Mouse (Mus musculus): Measurements from ENCODE around the gene Gm10318. TPM values are rescaled to one million over a fixed set of nuclear protein-coding genes. Genes with fewer than 3 reads are reported as not detected.

The Gm10318 gene
- not detected in 2 replicates for polyA plus RNA-seq (2015; fragmentation: Nextera tagmentation; extraction: Ambion mirVana)

GRCm38 (mm10) chr10:77852559-77852958, at the start of gene Gm10318:
Gene Gm10318, plus strand, starts transcription at chr10:77852859.
- Histone ChIP-seq H3K36me3 (ENCODE audit: control insufficient read depth, insufficient read depth, low read length) (no peaks in the 10 kb centered on the region), H3K9me3 (ENCODE audit: control insufficient read depth, low read length) (no peaks in the 10 kb centered on the region), H3K9ac (ENCODE audit: low read length) (no peak within 1 kb of the TSS), H3K27ac (replicated peaks) (no peak within 1 kb of the TSS), H3K4me2 (replicated peaks; ENCODE audit: low read depth) (no peak within 1 kb of the TSS), H3K4me1 (replicated peaks; ENCODE audit: control insufficient read depth, insufficient read depth) (no peaks in the 10 kb centered on the region), H3K4me3 (ENCODE audit: low read depth, low read length) (no peak within 1 kb of the TSS), H3K27me3 (ENCODE audit: control insufficient read depth, insufficient read depth, low read length) (no peaks in the 10 kb centered on the region)
- ATAC-seq (ENCODE audit: low FRiP score, low TSS enrichment): 0 out of 2 replicates have a peak, but pooled peaks have one; percentile 21
- WGBS: 61% methylated on average over 7 of the region's 9 CpGs
- no peak for TF ChIP-seq CTCF (IDR thresholded peaks at IDR 0.05; ENCODE audit: low read depth)
- TF ChIP-seq EP300 (optimal IDR thresholded peaks at IDR 0.05): no peak
- DNase-seq (ENCODE audit: low spot score): no peak

- Histone ChIP-seq H3K4me2 (replicated peaks; ENCODE audit: low read depth) (no peak overlapping the region), H3K9ac (ENCODE audit: low read length) (no peak overlapping the region), H3K4me1 (replicated peaks; ENCODE audit: control insufficient read depth, insufficient read depth) (no peaks in the 10 kb centered on the region), H3K27me3 (ENCODE audit: control insufficient read depth, insufficient read depth, low read length) (no peaks in the 10 kb centered on the region), H3K36me3 (ENCODE audit: control insufficient read depth, insufficient read depth, low read length) (no peaks in the 10 kb centered on the region), H3K4me3 (ENCODE audit: low read depth, low read length) (no peak overlapping the region), H3K9me3 (ENCODE audit: control insufficient read depth, low read length) (no peaks in the 10 kb centered on the region), H3K27ac (replicated peaks) (no peak overlapping the region)
- ATAC-seq (ENCODE audit: low FRiP score, low TSS enrichment) (peak; percentile 73), DNase-seq (ENCODE audit: low spot score) (no peak)
- WGBS: 19% methylated on average over 3 of the region's 3 CpGs
- TF ChIP-seq EP300 (optimal IDR thresholded peaks at IDR 0.05): no peak
- TF ChIP-seq CTCF (IDR thresholded peaks at IDR 0.05; ENCODE audit: low read depth): no peak
Observed at GRCm38 (mm10) chr10:77804095-77804494, 48.6 kb upstream of the Gm10318 start.

GRCm38 (mm10) chr10:77811743-77812142, 40.9 kb upstream of the Gm10318 start, which contains the start of gene Gm9507:
Gene Gm9507, minus strand, starts transcription at chr10:77811843.
- DNase-seq (ENCODE audit: low spot score) (no peak), ATAC-seq (ENCODE audit: low FRiP score, low TSS enrichment) (no peak)
- Histone ChIP-seq H3K27ac (replicated peaks) (no peak within 1 kb of the TSS), H3K36me3 (ENCODE audit: control insufficient read depth, insufficient read depth, low read length) (no peaks in the 10 kb centered on the region), H3K4me2 (replicated peaks; ENCODE audit: low read depth) (no peak within 1 kb of the TSS), H3K27me3 (ENCODE audit: control insufficient read depth, insufficient read depth, low read length) (no peaks in the 10 kb centered on the region), H3K9ac (ENCODE audit: low read length) (no peak within 1 kb of the TSS), H3K4me3 (ENCODE audit: low read depth, low read length) (no peak within 1 kb of the TSS), H3K9me3 (ENCODE audit: control insufficient read depth, low read length) (no peaks in the 10 kb centered on the region), H3K4me1 (replicated peaks; ENCODE audit: control insufficient read depth, insufficient read depth) (no peaks in the 10 kb centered on the region)
- no peak for TF ChIP-seq EP300 (optimal IDR thresholded peaks at IDR 0.05)
- TF ChIP-seq CTCF (IDR thresholded peaks at IDR 0.05; ENCODE audit: low read depth): no peak
- 49% methylated on average over 5 of the region's 5 CpGs for WGBS

GRCm38 (mm10) chr10:77814382-77814781, 38.3 kb upstream of the Gm10318 start, which contains the start of gene Gm2696:
Gene Gm2696, plus strand, starts transcription at chr10:77814682.
- Histone ChIP-seq H3K4me3 (ENCODE audit: low read depth, low read length) (no peak within 1 kb of the TSS), H3K27me3 (ENCODE audit: control insufficient read depth, insufficient read depth, low read length) (no peaks in the 10 kb centered on the region), H3K9ac (ENCODE audit: low read length) (no peak within 1 kb of the TSS), H3K36me3 (ENCODE audit: control insufficient read depth, insufficient read depth, low read length) (no peaks in the 10 kb centered on the region), H3K4me1 (replicated peaks; ENCODE audit: control insufficient read depth, insufficient read depth) (no peaks in the 10 kb centered on the region), H3K9me3 (ENCODE audit: control insufficient read depth, low read length) (no peaks in the 10 kb centered on the region), H3K27ac (replicated peaks) (no peak within 1 kb of the TSS), H3K4me2 (replicated peaks; ENCODE audit: low read depth) (no peak within 1 kb of the TSS)
- TF ChIP-seq EP300 (optimal IDR thresholded peaks at IDR 0.05) (no peak), CTCF (IDR thresholded peaks at IDR 0.05; ENCODE audit: low read depth) (no peak)
- DNase-seq (ENCODE audit: low spot score) (no peak), ATAC-seq (ENCODE audit: low FRiP score, low TSS enrichment) (no peak)
- WGBS: 41% methylated on average over 4 of the region's 4 CpGs

- TF ChIP-seq EP300 (optimal IDR thresholded peaks at IDR 0.05): no peak
- peak; percentile 68 for TF ChIP-seq CTCF (IDR thresholded peaks at IDR 0.05; ENCODE audit: low read depth)
- H3K27ac ChIP-seq (replicated peaks): no peak overlapping the region
- 30% methylated on average over 5 of the region's 5 CpGs for WGBS
- H3K4me1 ChIP-seq (replicated peaks; ENCODE audit: control insufficient read depth, insufficient read depth): no peaks in the 10 kb centered on the region
- H3K4me2 ChIP-seq (replicated peaks; ENCODE audit: low read depth): no peak overlapping the region
- no peaks in the 10 kb centered on the region for H3K9me3 ChIP-seq (ENCODE audit: control insufficient read depth, low read length)
- H3K36me3 ChIP-seq (ENCODE audit: control insufficient read depth, insufficient read depth, low read length): no peaks in the 10 kb centered on the region
- no peaks in the 10 kb centered on the region for H3K27me3 ChIP-seq (ENCODE audit: control insufficient read depth, insufficient read depth, low read length)
- H3K9ac ChIP-seq (ENCODE audit: low read length): no peak overlapping the region
- no peak overlapping the region for H3K4me3 ChIP-seq (ENCODE audit: low read depth, low read length)
- DNase-seq (ENCODE audit: low spot score) (peak; percentile 26), ATAC-seq (ENCODE audit: low FRiP score, low TSS enrichment) (no peak)
Observed at GRCm38 (mm10) chr10:77815514-77815913, 37.1 kb upstream of the Gm10318 start.

DNA sequence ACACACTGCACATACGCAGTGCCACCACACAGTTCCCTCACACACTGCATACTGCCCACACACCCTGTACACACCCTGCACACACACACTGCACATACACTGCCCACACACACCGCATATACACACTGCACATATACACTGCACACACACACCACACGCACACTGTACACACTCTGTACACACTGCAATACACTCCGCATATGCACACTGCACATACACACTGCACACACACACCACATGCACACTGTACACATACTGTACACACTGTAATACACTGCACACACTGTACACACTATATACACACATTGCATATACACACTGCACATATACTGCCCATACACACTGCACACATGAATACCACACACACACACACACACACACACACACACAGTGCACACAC, 34.1 kb upstream of the Gm10318 start:
- H3K4me3 ChIP-seq (ENCODE audit: low read depth, low read length): no peak overlapping the region
- H3K36me3 ChIP-seq (ENCODE audit: control insufficient read depth, insufficient read depth, low read length): no peaks in the 10 kb centered on the region
- H3K4me1 ChIP-seq (replicated peaks; ENCODE audit: control insufficient read depth, insufficient read depth): no peaks in the 10 kb centered on the region
- TF ChIP-seq EP300 (optimal IDR thresholded peaks at IDR 0.05) (no peak), CTCF (IDR thresholded peaks at IDR 0.05; ENCODE audit: low read depth) (no peak)
- H3K4me2 ChIP-seq (replicated peaks; ENCODE audit: low read depth): no peak overlapping the region
- H3K27me3 ChIP-seq (ENCODE audit: control insufficient read depth, insufficient read depth, low read length): no peaks in the 10 kb centered on the region
- H3K9ac ChIP-seq (ENCODE audit: low read length): no peak overlapping the region
- ATAC-seq (ENCODE audit: low FRiP score, low TSS enrichment) (no peak), DNase-seq (ENCODE audit: low spot score) (no peak)
- no peaks in the 10 kb centered on the region for H3K9me3 ChIP-seq (ENCODE audit: control insufficient read depth, low read length)
- 96% methylated on average over 4 of the region's 4 CpGs for WGBS
- H3K27ac ChIP-seq (replicated peaks): no peak overlapping the region
